ENCODE assay signal across 21 mouse cellular contexts in the genomic region with DNA sequence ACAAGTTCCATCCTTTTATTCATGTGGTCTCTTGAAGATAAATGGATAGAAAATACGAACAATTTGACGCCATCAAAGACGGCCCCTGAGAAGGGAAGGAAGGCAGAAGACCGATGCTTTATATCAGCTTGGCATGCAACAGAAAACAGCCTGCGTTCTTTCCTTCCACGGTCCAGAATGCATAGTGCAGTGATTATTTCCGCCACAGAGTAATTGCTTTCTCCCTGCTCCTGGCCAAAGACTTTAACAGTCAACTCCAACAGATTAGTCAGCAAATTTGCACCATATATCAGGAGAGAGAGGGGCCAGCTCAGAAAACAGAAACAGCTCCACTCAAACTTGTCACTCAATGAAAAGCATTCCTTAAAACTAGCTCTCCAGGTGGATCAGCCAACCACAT. TPM values are rescaled to one million over a fixed set of nuclear protein-coding genes. Genes with fewer than 3 reads are reported as not detected.
DNase-seq lines count a peak whose midpoint lies in the region; ATAC-seq lines count a peak whose summit lies in the region.
"Had no signal": no experiment of that assay in that cellular context is flagged by ENCODE, and none has a peak within 500 bp of the region (broad histone marks: within the 10 kb centered on the region; RNA-seq: fewer than 3 reads in every experiment).

No protein-coding gene starts in this region.

- peak overlapping the region; percentile 35 for H3K4me2 ChIP-seq in lung, embryonic 15.5 days
- peak overlapping the region; percentile 23 for H3K4me2 ChIP-seq in intestine, embryonic 16.5 days (ENCODE audit: low read depth, low read length)
- peak overlapping the region; percentile 20; the same call in 1 of the 2 replicates for H3K4me2 ChIP-seq in stomach, embryonic 16.5 days (ENCODE audit: low read depth, low read length)
- H3K4me2 ChIP-seq: heart, embryonic 15.5 days had no signal

- peaks cover 21% of the 10 kb centered on the region for H3K4me1 ChIP-seq in heart, embryonic 10.5 days
- peaks cover 11% of the 10 kb centered on the region; the same call in 1 of the 2 replicates for H3K4me1 ChIP-seq in lung, embryonic 15.5 days
- H3K4me1 ChIP-seq in intestine, embryonic 16.5 days (ENCODE audit: control insufficient read depth, insufficient read depth, low read length) = no peaks in the 10 kb centered on the region
- no peaks in the 10 kb centered on the region for H3K4me1 ChIP-seq in stomach, embryonic 16.5 days (ENCODE audit: control insufficient read depth, insufficient read depth, low read length)
- H3K4me1 ChIP-seq: midbrain, embryonic 10.5 days had no signal

- H3K9ac ChIP-seq in lung, embryonic 15.5 days = no peak overlapping the region
- peak overlapping the region; percentile 10; the same call in 1 of the 2 replicates for H3K9ac ChIP-seq in intestine, embryonic 16.5 days (ENCODE audit: low read depth, low read length)
- H3K9ac ChIP-seq in stomach, embryonic 16.5 days (ENCODE audit: low read length) = no peak overlapping the region
- H3K9ac ChIP-seq: forebrain, postnatal 0 days; heart, embryonic 15.5 days; hindbrain, embryonic 14.5 days had no signal

- H3K27ac ChIP-seq in heart, embryonic 10.5 days = no peak overlapping the region
- H3K27ac ChIP-seq in lung, embryonic 15.5 days = peak overlapping the region; percentile 57; the same call in 1 of the 2 replicates
- H3K27ac ChIP-seq in intestine, embryonic 16.5 days (ENCODE audit: low read length) = no peak overlapping the region
- H3K27ac ChIP-seq in stomach, embryonic 16.5 days (ENCODE audit: low read length) = no peak overlapping the region
- H3K27ac ChIP-seq: heart, embryonic 15.5 days; layer of hippocampus, adult 2 months; midbrain, embryonic 10.5 days had no signal

- no peaks in the 10 kb centered on the region for H3K9me3 ChIP-seq in heart, embryonic 10.5 days
- H3K9me3 ChIP-seq in lung, embryonic 15.5 days = no peaks in the 10 kb centered on the region
- H3K9me3 ChIP-seq in intestine, embryonic 16.5 days (ENCODE audit: control insufficient read depth, low read length) = no peaks in the 10 kb centered on the region
- H3K9me3 ChIP-seq in stomach, embryonic 16.5 days (replicated peaks; ENCODE audit: control insufficient read depth, low read length) = no peaks in the 10 kb centered on the region
- H3K9me3 ChIP-seq: heart, embryonic 15.5 days; midbrain, embryonic 10.5 days had no signal

- DNase-seq in heart, embryonic 10.5 days (ENCODE audit: low spot score) = peak; percentile 70
- no peak for DNase-seq in heart, adult 8-10 months (ENCODE audit: low spot score)
- DNase-seq in lung, postnatal 25 days (ENCODE audit: low spot score) = no peak
- no peak for DNase-seq in spleen, postnatal 14 days (ENCODE audit: low spot score in 2 of 2)
- DNase-seq in cerebellum, adult 9-10 months = no peak
- DNase-seq: adrenal gland, postnatal 10 days; cerebellum, adult 2 months; forebrain, postnatal 0 days; gastrocnemius, postnatal 14 days; heart, postnatal 36 days; kidney, adult 18-20 months; kidney, postnatal 25 days; right cerebral cortex, postnatal 25 days; spleen, adult 18-20 months had no signal

- WGBS in heart, embryonic 10.5 days = 68% methylated on average over 7 of the region's 7 CpGs
- WGBS in lung, embryonic 15.5 days = 36% methylated on average over 7 of the region's 7 CpGs
- 47% methylated on average over 7 of the region's 7 CpGs for WGBS in intestine, embryonic 16.5 days
- WGBS in stomach, embryonic 16.5 days = 39% methylated on average over 7 of the region's 7 CpGs

- no peaks in the 10 kb centered on the region; the same call in 1 of the 2 replicates for H3K36me3 ChIP-seq in heart, embryonic 10.5 days
- no peaks in the 10 kb centered on the region for H3K36me3 ChIP-seq in lung, embryonic 15.5 days
- no peaks in the 10 kb centered on the region for H3K36me3 ChIP-seq in intestine, embryonic 16.5 days (ENCODE audit: control insufficient read depth, insufficient read depth, low read length)
- no peaks in the 10 kb centered on the region for H3K36me3 ChIP-seq in stomach, embryonic 16.5 days (ENCODE audit: control insufficient read depth, insufficient read depth, low read length)
- H3K36me3 ChIP-seq: heart, embryonic 15.5 days; midbrain, embryonic 10.5 days had no signal

- H3K27me3 ChIP-seq in heart, embryonic 10.5 days (ENCODE audit: insufficient read depth, poor library complexity, severe bottlenecking) = no peaks in the 10 kb centered on the region
- H3K27me3 ChIP-seq in lung, embryonic 15.5 days = no peaks in the 10 kb centered on the region
- H3K27me3 ChIP-seq in intestine, embryonic 16.5 days (replicated peaks; ENCODE audit: control insufficient read depth, insufficient read depth, low read length) = no peaks in the 10 kb centered on the region
- H3K27me3 ChIP-seq in stomach, embryonic 16.5 days (ENCODE audit: control insufficient read depth, insufficient read depth, low read length) = no peaks in the 10 kb centered on the region
- H3K27me3 ChIP-seq: heart, embryonic 15.5 days had no signal

- no peak overlapping the region for H3K4me3 ChIP-seq in heart, embryonic 10.5 days
- no peak overlapping the region; the same call in 1 of the 2 replicates for H3K4me3 ChIP-seq in lung, embryonic 15.5 days
- no peak overlapping the region for H3K4me3 ChIP-seq in intestine, embryonic 16.5 days (ENCODE audit: low read length)
- peak overlapping the region; percentile 6; the same call in 1 of the 2 replicates for H3K4me3 ChIP-seq in stomach, embryonic 16.5 days (replicated peaks; ENCODE audit: low read length)
- H3K4me3 ChIP-seq: heart, embryonic 15.5 days; layer of hippocampus, adult 2 months; midbrain, embryonic 10.5 days had no signal

- peak; percentile 46; the same call in 1 of the 2 replicates for ATAC-seq in lung, embryonic 15.5 days (ENCODE audit: borderline replicate concordance, extremely low read depth, low FRiP score, low TSS enrichment)
- no peak for ATAC-seq in intestine, embryonic 16.5 days
- ATAC-seq in stomach, embryonic 16.5 days (ENCODE audit: insufficient read depth, low FRiP score) = no peak; the same call in 1 of the 2 replicates
- ATAC-seq: forebrain, postnatal 0 days had no signal

RNA-seq across cellular contexts. Expression of gene Dcp1a, which starts 59.9 kb away (rescaled TPM):
- 24.2 and 24.8 TPM in 2 replicates for polyA plus RNA-seq in heart, embryonic 10.5 days (2016; fragmentation: Nextera tagmentation; extraction: Ambion mirVana)
- 10 to 100 TPM in 2 of 4 experiments, 1 to 10 TPM in 2; 9.0 to 11.3 (median 10.5) TPM for total RNA-seq in heart, adult 8-10 months (2022)
- polyA plus RNA-seq in lung, embryonic 15.5 days (2015; fragmentation: Nextera tagmentation; extraction: Ambion mirVana) = 24.6 and 26.7 TPM in 2 replicates
- 17.7 and 18.6 TPM in 2 replicates for polyA plus RNA-seq in intestine, embryonic 16.5 days (2015; fragmentation: Nextera tagmentation; extraction: Ambion mirVana)
- polyA plus RNA-seq in stomach, embryonic 16.5 days (2015; fragmentation: Nextera tagmentation; extraction: Ambion mirVana) = 24.2 and 24.5 TPM in 2 replicates
